Mouse (Mus musculus) kidney, postnatal 0 days (tissue): ENCODE data around the gene Hmgb3. TPM values are rescaled to one million over a fixed set of nuclear protein-coding genes. Genes with fewer than 3 reads are reported as not detected.

Experiments used
- ATAC-seq: fragments of 200-750 bp; cut with Nextera tagmentation; replicated peaks from 2 replicates; pipeline ENCODE4 v1.8.0; 2017; ENCODE audit warnings: low read depth, moderate number of reproducible peaks, moderate TSS enrichment, moderate library complexity; ENCODE audit not compliant: low FRiP score
- DNase-seq: peaks from one replicate; pipeline ENCODE4 v3.0.0-alpha.2; 2016; ENCODE audit warnings: low spot score
- H3K27ac ChIP-seq: fragments of 300-500 bp; sonication (generic); 2 replicates; pipeline ENCODE4 v1.5.1; 2014; ENCODE audit warnings: mild to moderate bottlenecking
- H3K27me3 ChIP-seq: fragments of 300-500 bp; sonication (generic); 2 replicates; pipeline ENCODE4 v1.6.1; 2014; ENCODE audit warnings: low read length, mixed read lengths; ENCODE audit not compliant: insufficient read depth
- H3K36me3 ChIP-seq: fragments of 300-500 bp; sonication (generic); 2 replicates; pipeline ENCODE4 v1.6.1; 2014; ENCODE audit warnings: low read length, mixed read lengths; ENCODE audit not compliant: insufficient read depth
- H3K4me1 ChIP-seq: fragments of 300-500 bp; sonication (generic); replicated peaks from 2 replicates; pipeline ENCODE4 v1.6.1; 2014; ENCODE audit warnings: antibody characterized with exemption, low read length, mixed read lengths; ENCODE audit not compliant: insufficient read depth
- H3K4me2 ChIP-seq: fragments of 300-500 bp; sonication (generic); 2 replicates; pipeline ENCODE4 v1.6.1; 2014; ENCODE audit warnings: mild to moderate bottlenecking, low read length, moderate library complexity, mixed read lengths
- H3K4me3 ChIP-seq: fragments of 300-500 bp; sonication (generic); replicated peaks from 2 replicates; pipeline ENCODE4 v1.5.1; 2014; ENCODE audit warnings: low read depth, low read length
- H3K9ac ChIP-seq: fragments of 300-500 bp; sonication (generic); 2 replicates; pipeline ENCODE4 v1.6.1; 2014; ENCODE audit warnings: low read depth, low read length
- H3K9me3 ChIP-seq: fragments of 300-500 bp; sonication (generic); replicated peaks from 2 replicates; pipeline ENCODE4 v1.6.1; 2016; ENCODE audit warnings: low read length, inconsistent platforms, mixed read lengths
- CTCF ChIP-seq: IDR thresholded peaks from 2 replicates; pipeline ENCODE4 v1.5.1; 2016; ENCODE audit warnings: antibody characterized with exemption, low read depth, mild to moderate bottlenecking, moderate library complexity
- WGBS: fragments of 180-500 bp; shearing (Covaris S2); extraction: QIAGEN DNeasy Blood & Tissue Kit; methylation state at CpG from one replicate; pipeline ENCODE4 v1.1.7; 2014; 5-methylcytosine and 5-hydroxymethylcytosine counted together
- microRNA-seq: library from miRNA; unstranded; fragments of <30 nt; microRNA quantifications from one replicate; pipeline ENCODE4, GENCODE M21; 2016
- polyA plus RNA-seq: library from polyadenylated mRNA; unstranded; fragments of >200 nt; fragmentation: Nextera tagmentation; extraction: Ambion mirVana; gene quantifications from 2 replicates; pipeline ENCODE4 v1.2.1, GENCODE M21; 2015

Gene Hmgb3
- polyA plus RNA-seq, 1 experiment from 2014 or later, result 171 TPM

GRCm38 (mm10) chrX:71573132-71573900 lies 17.6 kb downstream of the Hmgb3 start:
- Histone ChIP-seq H3K27ac (no peak overlapping the region), H3K4me1 (no peaks in the 10 kb centered on the region), H3K9ac (no peak overlapping the region), H3K36me3 (no peaks in the 10 kb centered on the region), H3K4me2 (no peak overlapping the region), H3K27me3 (no peaks in the 10 kb centered on the region), H3K9me3 (no peaks in the 10 kb centered on the region), H3K4me3 (no peak overlapping the region)
- WGBS, result 56% methylated on average over 3 of the region's 3 CpGs
- DNase-seq (peak; percentile 3), ATAC-seq (peak; percentile 52; the same call in 1 of the 2 replicates)
- no peak for TF ChIP-seq CTCF

GRCm38 (mm10) chrX:71575550-71575949 lies 19.8 kb downstream of the Hmgb3 start:
- Histone ChIP-seq H3K4me3 (no peak overlapping the region), H3K9ac (no peak overlapping the region), H3K4me2 (no peak overlapping the region), H3K27ac (no peak overlapping the region), H3K9me3 (no peaks in the 10 kb centered on the region), H3K36me3 (no peaks in the 10 kb centered on the region), H3K27me3 (no peaks in the 10 kb centered on the region), H3K4me1 (no peaks in the 10 kb centered on the region)
- DNase-seq (no peak), ATAC-seq (no peak)
- no peak for TF ChIP-seq CTCF
- WGBS, result 57% methylated on average over 2 of the region's 2 CpGs

GRCm38 (mm10) chrX:71589181-71589580 lies 33.5 kb downstream of the Hmgb3 start:
- 59% methylated on average over 1 of the region's 1 CpGs for WGBS

GRCm38 (mm10) chrX:71601052-71601611 lies 45.4 kb downstream of the Hmgb3 start:
- H3K36me3 ChIP-seq, result no peaks in the 10 kb centered on the region
- no peaks in the 10 kb centered on the region for H3K4me1 ChIP-seq
- no peak overlapping the region for H3K27ac ChIP-seq
- no peaks in the 10 kb centered on the region for H3K9me3 ChIP-seq
- H3K4me2 ChIP-seq, result peak overlapping the region; percentile 47
- DNase-seq (peak; percentile 61), ATAC-seq (peak; percentile 72)
- no peak overlapping the region for H3K4me3 ChIP-seq
- WGBS, result 26% methylated on average over 25 of the region's 25 CpGs
- no peak overlapping the region for H3K9ac ChIP-seq
- TF ChIP-seq CTCF, result peak; percentile 62
- H3K27me3 ChIP-seq, result no peaks in the 10 kb centered on the region

More at GRCm38 (mm10) chrX:71589181-71589580, 33.5 kb downstream of the Hmgb3 start:
- Histone ChIP-seq H3K36me3 (no peaks in the 10 kb centered on the region), H3K27ac (no peak overlapping the region), H3K4me2 (no peak overlapping the region), H3K9ac (no peak overlapping the region), H3K27me3 (no peaks in the 10 kb centered on the region), H3K9me3 (no peaks in the 10 kb centered on the region), H3K4me3 (no peak overlapping the region), H3K4me1 (no peaks in the 10 kb centered on the region)
- ATAC-seq (no peak), DNase-seq (no peak)
- no peak for TF ChIP-seq CTCF

Small RNAs within 50 kb of the gene (microRNA-seq; reads per million reads assigned to microRNA genes)
- not detected for gene Gm23945

Other genes starting within 250 kb of the Hmgb3 start
- gene Mtmr1, start 191.2 kb upstream of the Hmgb3 start, polyA plus RNA-seq, result 8.2 and 8.7 TPM in 2 replicates
- gene Cd99l2, start 63.1 kb upstream of the Hmgb3 start, polyA plus RNA-seq, result 22.2 and 24.7 TPM in 2 replicates
- 0.26 TPM in 1 of 2 replicates, not detected in the other for gene Gpr50, start 107.7 kb downstream of the Hmgb3 start, polyA plus RNA-seq